Mouse (Mus musculus): ENCODE data around the gene Gm20517.
A peak's percentile ranks its signal among the peaks of the same experiment; 100 is the strongest.
"Not testable (repeated sequence)": the region's sequence is repeated elsewhere in the genome, so short reads cannot be mapped to it uniquely, and the experiment has no call there.

Gm20517 gene

GRCm38 (mm10) chr17:47627791-47628190 lies 16.4 kb downstream of the Gm20517 start:
- no peak for DNase-seq (ENCODE audit: low spot score)

- DNase-seq (ENCODE audit: low spot score) = peak; percentile 96
Measured at GRCm38 (mm10) chr17:47628851-47629676, 17.7 kb downstream of the Gm20517 start.

DNA sequence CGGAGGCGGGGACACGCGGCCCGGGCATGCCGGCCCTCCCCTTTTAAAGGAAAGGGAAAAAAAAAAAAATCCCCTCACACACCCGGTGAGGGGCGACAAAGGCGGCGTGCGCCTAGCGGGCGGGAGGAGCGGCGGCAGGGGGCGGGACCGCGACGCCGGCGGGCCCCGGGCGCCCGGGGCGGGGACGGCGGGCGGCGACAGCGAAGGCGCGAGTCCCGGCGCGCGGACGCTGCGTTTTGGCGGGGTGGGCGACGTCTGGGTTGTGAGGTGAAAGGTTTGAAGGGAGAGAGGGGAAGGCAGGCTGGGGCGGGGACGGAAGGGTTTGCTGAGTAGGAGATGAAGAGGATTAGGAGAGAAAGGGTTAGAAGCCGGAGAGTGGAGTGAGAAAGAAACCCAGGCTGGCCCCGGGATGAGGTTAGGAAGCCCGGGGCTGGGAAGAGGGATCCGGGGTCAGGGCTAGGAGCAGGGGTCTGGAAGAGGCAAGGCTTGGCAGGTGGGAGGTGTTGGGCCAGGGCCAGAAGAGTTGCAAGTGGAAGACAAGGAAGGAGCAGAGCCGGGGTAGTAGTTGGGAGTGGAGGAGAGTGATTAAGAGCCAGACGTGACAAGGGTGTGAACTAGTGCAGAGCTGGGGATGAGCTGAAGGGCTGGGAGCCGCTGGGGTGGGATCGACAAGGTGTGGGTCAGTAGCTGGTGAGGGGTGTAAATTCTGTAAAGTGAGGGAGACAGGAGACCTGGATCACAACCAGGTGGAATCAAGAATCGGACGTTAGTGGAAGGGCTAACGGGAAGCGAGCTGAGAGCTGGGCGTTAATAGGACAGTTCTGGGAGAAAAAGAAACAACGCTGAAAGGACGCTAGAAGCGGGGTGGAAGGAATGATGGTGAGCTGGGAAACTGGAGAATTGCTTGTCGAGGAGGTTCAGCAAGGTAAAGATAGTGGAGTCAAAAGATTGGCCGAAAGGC lies 18.6 kb downstream of the Gm20517 start:
- no peak for DNase-seq (ENCODE audit: low spot score)

- DNase-seq (ENCODE audit: low spot score) = no peak
Measured at GRCm38 (mm10) chr17:47630678-47631065, 19.3 kb downstream of the Gm20517 start, which contains the start of gene Usp49. TSS of gene Usp49 (plus strand) at chr17:47630690.

DNA sequence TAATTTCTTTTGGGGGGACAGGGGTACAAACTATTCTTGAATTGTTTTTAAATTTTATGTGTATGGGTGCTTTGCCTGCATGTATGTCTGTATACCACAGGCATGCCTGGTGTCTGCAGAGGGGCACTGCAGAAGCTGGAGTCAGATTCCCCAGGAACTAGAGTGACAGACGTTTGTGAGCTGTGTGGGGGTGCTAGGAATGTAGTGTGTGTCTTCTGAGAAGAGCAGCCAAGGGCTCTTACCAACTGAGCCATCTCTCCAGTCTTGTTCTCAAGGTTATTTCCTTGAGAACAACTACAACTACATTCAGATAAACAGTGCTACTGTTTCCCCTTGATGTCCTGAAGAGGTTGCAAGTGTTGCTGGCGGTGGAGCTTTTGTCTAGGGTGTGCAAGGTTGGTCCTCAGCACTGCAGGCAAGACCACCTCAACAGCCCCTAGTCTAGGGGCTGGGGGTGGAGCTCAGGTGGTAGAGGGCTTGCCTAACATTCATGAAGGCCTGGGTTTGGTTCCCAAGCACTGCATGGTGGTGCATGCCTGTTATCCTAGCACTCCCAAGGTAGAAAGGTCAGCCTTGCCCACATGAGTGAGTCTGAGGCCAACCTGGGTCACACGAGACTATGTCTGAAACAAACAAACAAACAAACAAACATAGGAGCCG lies 20.9 kb downstream of the Gm20517 start:
- DNase-seq (ENCODE audit: low spot score) = no peak

DNA sequence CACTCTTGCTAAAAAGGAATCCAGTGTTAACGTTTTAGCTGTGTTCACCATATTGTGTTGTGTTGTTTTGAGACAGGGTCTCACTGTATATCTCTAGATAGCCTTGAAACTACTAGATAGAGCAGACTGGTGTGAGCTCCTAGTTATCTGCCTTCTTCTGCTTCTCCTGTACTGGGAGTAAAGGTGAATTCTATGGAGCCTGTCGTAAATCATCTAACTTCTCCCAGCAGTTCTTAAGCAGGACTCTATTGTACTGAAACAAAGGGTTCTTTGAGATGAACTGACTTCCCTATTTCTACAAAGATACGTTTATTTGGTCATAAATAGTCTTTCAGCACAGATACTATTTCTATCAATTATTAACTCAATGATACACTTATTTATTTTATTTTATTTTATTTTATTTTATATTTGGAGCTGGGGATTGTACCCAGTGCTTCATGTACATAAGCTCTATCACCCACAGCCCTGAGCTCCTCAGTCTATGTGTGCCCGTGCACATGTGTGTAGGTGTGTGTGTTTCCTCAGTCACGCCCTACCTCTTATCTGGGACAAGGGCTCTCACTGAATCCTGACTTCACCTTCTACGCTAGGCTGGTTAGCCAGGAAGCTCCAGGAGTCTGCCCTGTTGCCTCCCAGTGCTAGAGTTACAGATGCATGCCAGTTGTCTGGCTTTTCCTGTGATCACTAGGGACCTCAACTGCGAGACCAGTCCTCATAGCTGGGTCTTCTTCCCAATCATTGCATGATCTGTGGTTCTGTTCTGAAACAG lies 22.8 kb downstream of the Gm20517 start:
- DNase-seq (ENCODE audit: low spot score) = no peak

DNA sequence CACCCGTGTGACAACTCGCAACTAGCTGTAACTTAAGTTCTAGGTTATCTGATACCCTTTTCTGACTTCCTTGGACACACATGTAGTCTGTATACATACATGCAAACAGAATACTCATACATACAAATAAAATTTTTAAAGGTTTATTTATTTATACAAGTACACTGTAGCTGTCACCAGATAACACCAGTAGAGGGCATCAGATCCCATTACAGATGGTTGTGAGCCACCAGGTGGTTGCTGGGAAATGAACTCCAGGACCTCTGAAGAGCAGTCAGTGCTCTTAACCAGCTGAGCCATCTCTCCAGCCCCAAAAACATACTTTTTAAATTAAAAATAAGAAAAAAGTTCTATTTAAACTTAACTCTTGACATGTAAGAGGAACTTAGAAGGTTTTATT lies 31.6 kb downstream of the Gm20517 start:
- no peak for DNase-seq (ENCODE audit: low spot score)

DNA sequence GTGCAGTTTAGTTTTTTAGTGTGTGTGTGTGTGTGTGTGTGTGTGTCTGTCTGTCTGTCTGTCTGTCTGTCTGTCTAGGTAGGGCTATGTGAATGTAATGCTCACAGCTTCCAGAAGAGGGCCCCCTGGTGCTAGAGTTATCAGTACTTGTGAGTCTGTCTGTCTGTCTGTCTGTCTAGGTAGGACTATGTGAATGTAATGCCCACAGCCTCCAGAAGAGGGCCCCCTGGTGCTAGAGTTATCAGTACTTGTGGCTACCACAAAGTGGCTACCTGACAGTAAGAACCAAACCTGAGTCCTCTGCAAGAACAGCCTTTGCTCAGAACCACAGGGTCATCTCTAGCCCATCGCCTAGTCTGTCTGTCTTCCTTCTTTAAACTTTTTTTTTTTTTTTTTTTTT lies 35.3 kb downstream of the Gm20517 start:
- peak; percentile 49 for DNase-seq (ENCODE audit: low spot score)

- DNase-seq (ENCODE audit: low spot score) = no peak
Measured at GRCm38 (mm10) chr17:47648966-47649365, 37.6 kb downstream of the Gm20517 start.

- DNase-seq (ENCODE audit: low spot score) = no peak
Measured at GRCm38 (mm10) chr17:47651953-47652352, 40.6 kb downstream of the Gm20517 start.

GRCm38 (mm10) chr17:47654346-47654745 lies 43.0 kb downstream of the Gm20517 start:
- DNase-seq (ENCODE audit: low spot score) = not testable (repeated sequence)

GRCm38 (mm10) chr17:47655697-47656096 lies 44.3 kb downstream of the Gm20517 start:
- DNase-seq (ENCODE audit: low spot score) = no peak

DNA sequence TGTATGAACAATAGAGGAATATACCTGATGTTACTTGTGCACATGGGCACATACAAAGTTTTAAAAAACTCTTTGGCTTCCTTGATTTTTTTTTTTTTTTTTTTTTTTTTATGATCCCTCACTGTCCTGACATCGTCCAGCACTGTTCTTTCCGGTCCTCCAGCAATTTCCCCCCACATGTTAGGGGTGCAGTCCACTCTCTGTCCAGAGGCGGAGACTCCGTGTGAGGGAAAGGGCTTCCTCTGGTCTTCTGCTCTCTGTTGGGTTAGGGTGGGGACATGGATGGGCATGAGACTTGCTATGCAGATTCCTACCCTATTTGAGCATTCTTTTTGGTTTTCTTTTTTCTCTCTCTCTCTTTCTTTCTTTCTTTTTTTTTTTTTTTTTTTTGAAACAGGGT lies 46.5 kb downstream of the Gm20517 start:
- DNase-seq (ENCODE audit: low spot score) = no peak

GRCm38 (mm10) chr17:47658741-47659243 lies 47.4 kb downstream of the Gm20517 start:
- no peak for DNase-seq (ENCODE audit: low spot score)

GRCm38 (mm10) chr17:47663009-47663713 lies 51.8 kb downstream of the Gm20517 start:
- no peak for DNase-seq (ENCODE audit: low spot score)

DNA sequence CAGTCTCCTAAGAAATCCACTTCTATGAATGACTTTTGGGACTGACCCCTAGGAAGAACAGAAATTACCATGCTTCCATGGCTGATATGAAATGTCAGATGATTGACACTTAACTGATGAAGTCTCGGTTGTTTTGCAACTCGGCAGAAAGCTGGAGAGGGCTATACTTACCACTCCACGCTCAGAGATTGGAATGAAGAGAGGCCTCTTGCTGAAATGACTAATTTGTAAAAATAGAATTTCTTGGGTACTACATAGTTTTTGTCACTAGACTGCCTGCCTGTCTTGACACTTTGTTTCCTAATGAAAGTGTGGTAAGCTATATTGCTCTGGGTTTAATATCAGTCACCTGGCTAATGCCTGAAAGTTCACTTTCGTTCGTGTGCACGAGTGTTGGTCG lies 53.1 kb downstream of the Gm20517 start:
- DNase-seq (ENCODE audit: low spot score) = no peak

- no peak for DNase-seq (ENCODE audit: low spot score)
Measured at GRCm38 (mm10) chr17:47669166-47669565, 57.8 kb downstream of the Gm20517 start.

GRCm38 (mm10) chr17:47671988-47672310 lies 60.6 kb downstream of the Gm20517 start:
- no peak for DNase-seq (ENCODE audit: low spot score)

DNA sequence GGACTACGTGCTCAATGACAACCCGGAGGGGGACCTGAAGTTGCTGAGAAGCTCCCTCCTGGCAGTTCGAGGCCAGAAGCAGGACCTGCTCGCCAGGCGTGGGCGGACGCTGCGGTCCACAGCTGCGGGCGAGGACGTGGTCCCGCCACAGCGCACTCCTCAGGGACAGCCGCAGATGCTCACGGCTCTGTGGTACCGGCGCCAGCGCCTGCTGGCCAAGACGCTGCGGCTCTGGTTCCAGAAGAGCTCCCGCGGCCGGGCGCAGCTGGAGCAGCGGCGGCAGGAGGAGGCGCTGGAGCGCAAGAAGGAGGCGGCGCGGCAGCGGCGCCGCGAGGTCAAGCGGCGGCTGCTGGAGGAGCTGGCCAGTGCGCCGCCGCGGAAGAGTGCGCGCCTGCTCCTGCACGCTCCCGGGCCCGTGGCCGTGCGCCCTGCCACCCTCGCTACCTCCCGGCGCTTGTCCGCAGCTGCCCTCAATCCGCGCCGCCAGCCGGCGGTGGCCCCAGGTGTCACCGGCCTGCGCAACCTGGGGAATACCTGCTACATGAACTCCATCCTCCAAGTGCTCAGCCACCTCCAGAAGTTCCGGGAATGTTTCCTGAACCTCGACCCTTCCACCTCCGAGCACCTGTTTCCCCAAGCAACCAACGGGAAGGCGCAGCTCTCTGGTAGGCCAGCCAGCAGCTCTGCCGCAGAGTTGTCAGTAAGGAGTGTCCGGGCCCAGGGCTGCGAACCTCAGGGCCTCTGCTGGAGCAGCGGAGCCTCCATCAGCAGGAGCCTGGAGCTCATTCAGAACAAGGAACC lies 61.1 kb downstream of the Gm20517 start:
- no peak for DNase-seq (ENCODE audit: low spot score)

DNA sequence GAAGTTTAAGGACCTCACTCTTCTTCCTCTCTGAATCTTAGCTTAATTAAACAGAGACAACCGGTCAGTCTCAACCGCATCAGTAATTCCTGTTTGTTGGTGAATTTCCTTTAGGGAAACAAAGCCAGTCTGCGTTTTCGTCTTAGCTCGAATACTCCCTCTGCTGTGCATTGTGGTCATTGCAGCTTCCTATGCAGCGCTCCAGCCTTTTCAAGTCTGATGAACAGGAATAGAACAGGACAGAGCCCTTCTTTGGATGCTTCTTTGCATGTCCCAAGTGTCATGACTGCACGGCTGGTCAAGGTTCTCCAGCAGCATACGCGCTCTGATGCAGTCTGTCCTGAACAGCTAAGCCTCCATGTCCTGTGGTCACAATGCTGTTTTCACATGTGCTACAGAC lies 65.2 kb downstream of the Gm20517 start:
- no peak for DNase-seq (ENCODE audit: low spot score)
